Mouse (Mus musculus) limb, embryonic 15.5 days (tissue): ENCODE data around the gene Dusp2. TPM values are rescaled to one million over a fixed set of nuclear protein-coding genes. Genes with fewer than 3 reads are reported as not detected.

Experiments
- ATAC-seq: fragments of 200-750 bp; cut with Nextera tagmentation; 2 replicates; pipeline ENCODE4 v1.8.0; 2017; ENCODE audit warnings: low read depth, moderate TSS enrichment; ENCODE audit not compliant: insufficient number of reproducible peaks, low FRiP score, low TSS enrichment
- H3K27ac ChIP-seq: fragments of 300-500 bp; sonication (generic); 2 replicates; pipeline ENCODE4 v1.5.1; 2015; ENCODE audit warnings: moderate library complexity, mild to moderate bottlenecking, inconsistent platforms
- H3K27me3 ChIP-seq: fragments of 300-500 bp; sonication (generic); 2 replicates; pipeline ENCODE4 v1.6.1; 2015; ENCODE audit warnings: inconsistent platforms
- H3K36me3 ChIP-seq: fragments of 300-500 bp; sonication (generic); 2 replicates; pipeline ENCODE4 v1.6.1; 2015; ENCODE audit warnings: inconsistent platforms
- H3K4me1 ChIP-seq: fragments of 300-500 bp; sonication (generic); 2 replicates; pipeline ENCODE4 v1.6.1; 2015; ENCODE audit warnings: inconsistent platforms
- H3K4me2 ChIP-seq: fragments of 300-500 bp; sonication (generic); 2 replicates; pipeline ENCODE4 v1.6.1; 2015; ENCODE audit warnings: mild to moderate bottlenecking, inconsistent platforms
- H3K4me3 ChIP-seq: fragments of 300-500 bp; sonication (generic); 2 replicates; pipeline ENCODE4 v1.5.1; 2015; ENCODE audit warnings: mild to moderate bottlenecking, inconsistent platforms
- H3K9ac ChIP-seq: fragments of 300-500 bp; sonication (generic); 2 replicates; pipeline ENCODE4 v1.6.1; 2015; ENCODE audit warnings: inconsistent platforms
- H3K9me3 ChIP-seq: fragments of 300-500 bp; sonication (generic); 2 replicates; pipeline ENCODE4 v1.6.1; 2016; ENCODE audit warnings: inconsistent platforms
- WGBS: fragments of 180-500 bp; shearing (Covaris S2); methylation state at CpG from one replicate; pipeline ENCODE4 v1.1.7; 2015; 5-methylcytosine and 5-hydroxymethylcytosine counted together
- polyA plus RNA-seq: library from polyadenylated mRNA; unstranded; fragments of >200 nt; fragmentation: Nextera tagmentation; extraction: Ambion mirVana; gene quantifications from 2 replicates; pipeline ENCODE4 v1.2.1, GENCODE M21; 2015

The Dusp2 gene
- polyA plus RNA-seq, 1 experiment from 2014 or later, result 7.4 TPM

DNA sequence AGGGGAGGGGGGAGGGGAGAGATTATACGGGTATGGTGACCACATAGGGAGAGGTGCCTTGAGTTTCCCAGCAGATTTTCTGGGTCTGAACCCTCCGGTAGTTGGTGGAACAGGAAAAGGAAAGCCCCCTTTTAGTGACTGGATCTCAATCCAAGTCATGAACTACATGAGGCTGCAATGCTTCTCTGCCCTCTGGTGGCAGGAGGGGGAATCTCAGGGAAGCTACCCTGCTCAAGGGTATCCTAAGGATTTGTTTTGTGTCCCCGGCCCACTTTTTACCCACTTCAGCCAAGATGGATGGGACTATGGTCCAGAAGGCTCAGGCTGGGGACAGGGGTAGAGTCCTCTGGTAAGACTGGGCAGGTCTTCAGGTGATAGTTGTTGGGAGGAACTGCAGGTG lies 5.2 kb downstream of the Dusp2 start:
- 6% methylated on average over 3 of the region's 3 CpGs for WGBS
- ATAC-seq, result no peak
- no peak overlapping the region for H3K27ac ChIP-seq
- peaks cover 5% of the 10 kb centered on the region for H3K4me1 ChIP-seq
- H3K27me3 ChIP-seq, result peaks cover 19% of the 10 kb centered on the region
- no peaks in the 10 kb centered on the region for H3K9me3 ChIP-seq
- H3K36me3 ChIP-seq, result no peaks in the 10 kb centered on the region
- H3K4me2 ChIP-seq, result no peak overlapping the region
- H3K4me3 ChIP-seq, result no peak overlapping the region
- H3K9ac ChIP-seq, result no peak overlapping the region

DNA sequence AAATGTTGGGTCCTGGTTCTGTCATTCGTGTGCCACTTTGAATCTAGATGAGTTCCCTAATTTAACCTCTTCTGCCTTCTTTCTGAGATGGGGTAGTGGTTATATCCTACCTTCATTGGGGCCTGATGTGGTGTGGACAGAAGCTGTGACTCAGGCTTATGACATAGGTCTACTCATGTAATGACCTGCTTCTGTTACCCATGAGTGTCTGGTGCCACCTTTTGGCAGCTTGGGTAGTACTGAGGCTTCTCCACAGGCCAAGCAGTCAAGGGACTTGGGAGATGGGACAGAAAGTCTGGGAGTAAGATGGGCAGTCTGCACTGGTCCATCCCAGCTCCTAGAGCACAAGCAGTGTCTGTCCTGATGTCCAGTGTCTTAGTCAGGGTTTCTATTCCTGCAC lies 10.4 kb downstream of the Dusp2 start:
- Histone ChIP-seq H3K9ac (no peak overlapping the region), H3K4me3 (no peak overlapping the region), H3K27me3 (0 out of 2 replicates have a peak, but pooled peaks cover 3% of the 10 kb centered on the region), H3K9me3 (no peaks in the 10 kb centered on the region), H3K4me2 (no peak overlapping the region), H3K27ac (no peak overlapping the region), H3K36me3 (no peaks in the 10 kb centered on the region), H3K4me1 (no peaks in the 10 kb centered on the region)
- ATAC-seq, result no peak
- 53% methylated on average over 1 of the region's 1 CpGs for WGBS

DNA sequence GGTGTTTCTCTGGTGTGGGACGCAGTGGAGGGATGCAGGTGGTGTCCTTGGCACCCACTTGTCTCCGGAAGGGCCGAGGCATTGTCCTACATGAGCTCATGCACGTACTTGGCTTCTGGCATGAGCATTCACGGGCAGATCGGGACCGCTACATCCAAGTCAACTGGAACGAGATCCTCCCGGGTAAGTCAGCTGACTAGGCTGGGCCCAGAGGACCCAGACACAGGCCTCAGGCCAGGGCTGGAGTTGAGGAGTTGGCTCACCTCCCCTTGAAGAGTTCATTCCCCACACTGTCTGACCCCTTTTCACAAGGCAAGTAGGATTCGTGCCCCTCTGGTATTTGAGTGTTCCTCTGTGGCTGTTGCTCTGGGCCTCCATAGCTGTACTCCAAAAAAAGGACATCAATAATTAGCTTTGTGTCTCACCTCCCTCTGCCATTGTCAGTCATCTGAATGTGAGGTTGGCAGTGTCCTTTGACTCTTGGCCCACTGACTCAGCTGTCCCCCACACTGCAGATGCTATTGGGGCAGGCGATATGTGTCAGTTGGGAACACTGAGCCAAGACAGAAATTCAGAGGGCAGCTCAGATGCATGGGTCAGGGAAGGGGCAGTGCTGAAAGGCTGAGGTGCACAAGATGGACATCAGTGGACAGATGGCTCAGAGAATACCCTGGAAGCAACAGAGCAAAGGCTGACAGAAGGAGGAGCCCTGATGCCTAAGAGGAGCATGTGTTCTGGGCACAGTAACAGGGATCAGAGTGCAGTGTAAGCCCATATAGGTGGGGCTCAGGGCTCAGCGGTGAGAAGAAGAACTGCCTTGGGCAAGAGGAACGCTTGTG lies 11.4 kb downstream of the Dusp2 start:
- Histone ChIP-seq H3K4me3 (no peak overlapping the region), H3K4me2 (no peak overlapping the region), H3K27me3 (0 out of 2 replicates have a peak, but pooled peaks cover 3% of the 10 kb centered on the region), H3K27ac (no peak overlapping the region), H3K9me3 (no peaks in the 10 kb centered on the region), H3K36me3 (no peaks in the 10 kb centered on the region), H3K9ac (no peak overlapping the region), H3K4me1 (no peaks in the 10 kb centered on the region)
- ATAC-seq, result 0 out of 2 replicates have a peak, but pooled peaks have one; percentile 50
- 72% methylated on average over 13 of the region's 13 CpGs for WGBS

- no peak overlapping the region for H3K4me3 ChIP-seq
- no peak for ATAC-seq
- H3K36me3 ChIP-seq, result no peaks in the 10 kb centered on the region
- no peak overlapping the region for H3K9ac ChIP-seq
- whole genome bisulfite sequencing, result 86% methylated on average over 4 of the region's 4 CpGs
- H3K4me1 ChIP-seq, result no peaks in the 10 kb centered on the region
- no peaks in the 10 kb centered on the region for H3K9me3 ChIP-seq
- no peak overlapping the region for H3K27ac ChIP-seq
- H3K27me3 ChIP-seq, result peaks cover 20% of the 10 kb centered on the region
- H3K4me2 ChIP-seq, result no peak overlapping the region
Measured at GRCm38 (mm10) chr2:127353881-127354280, 17.9 kb downstream of the Dusp2 start.

DNA sequence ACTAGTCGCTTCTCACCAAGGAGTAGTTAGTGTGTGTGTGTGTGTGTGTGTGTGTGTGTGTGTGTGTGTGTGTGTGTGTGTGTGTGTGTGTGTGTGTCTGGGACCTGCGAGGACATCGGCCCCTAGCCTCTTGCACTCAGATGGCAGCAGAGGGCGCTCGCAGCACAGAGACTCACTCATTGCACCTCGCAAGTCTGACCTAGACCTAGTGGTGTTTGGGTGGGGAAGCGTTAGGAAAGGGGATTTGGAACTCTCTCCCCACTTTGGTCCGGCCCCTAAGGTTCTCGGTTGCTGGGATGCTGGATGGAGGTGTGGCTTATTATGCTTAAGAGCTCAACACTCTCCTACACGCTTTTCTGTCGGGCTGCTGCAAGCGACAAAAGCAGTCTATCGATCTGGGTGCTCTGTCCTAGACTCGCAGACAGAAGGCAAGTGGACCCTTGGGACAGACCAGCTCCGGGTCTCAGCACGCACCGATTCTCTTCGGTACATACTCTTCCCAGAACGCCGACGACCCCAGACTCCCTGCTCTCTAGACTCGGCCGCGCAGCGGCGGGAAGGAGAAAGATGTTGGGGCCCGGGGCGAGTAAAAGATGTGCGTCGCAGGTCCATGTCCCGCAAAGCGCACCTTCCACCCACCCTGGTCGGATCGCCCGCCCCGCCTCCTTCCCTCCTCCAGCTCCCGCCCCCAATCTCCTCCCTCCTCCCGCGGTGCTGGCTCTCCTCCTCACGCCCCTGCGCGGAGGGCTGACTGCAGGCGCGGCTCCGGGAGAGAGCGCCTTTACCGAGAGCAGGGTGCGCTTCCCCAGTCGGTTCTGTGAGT lies 26.7 kb downstream of the Dusp2 start, which contains the start of gene Adra2b:
TSS of gene Adra2b (plus strand) at position 750 of the 823 bp plus-strand sequence.
- under 1% methylated on average over 45 of the region's 49 CpGs for WGBS
- H3K9ac ChIP-seq, result no peak within 1 kb of the TSS
- peaks cover 16% of the 10 kb centered on the region for H3K4me1 ChIP-seq
- peak within 1 kb of the TSS; percentile 45 for H3K4me3 ChIP-seq
- H3K9me3 ChIP-seq, result no peaks in the 10 kb centered on the region
- peak within 1 kb of the TSS; percentile 89 for H3K4me2 ChIP-seq
- no peaks in the 10 kb centered on the region for H3K36me3 ChIP-seq
- no peak within 1 kb of the TSS for H3K27ac ChIP-seq
- peaks cover 72% of the 10 kb centered on the region for H3K27me3 ChIP-seq
- ATAC-seq, result peak; percentile 46; the same call in 1 of the 2 replicates

GRCm38 (mm10) chr2:127363282-127363652 lies 27.3 kb downstream of the Dusp2 start:
- Histone ChIP-seq H3K4me1 (peaks cover 16% of the 10 kb centered on the region), H3K9me3 (no peaks in the 10 kb centered on the region), H3K9ac (no peak overlapping the region), H3K27ac (no peak overlapping the region), H3K4me2 (peak overlapping the region; percentile 89), H3K27me3 (peaks cover 77% of the 10 kb centered on the region), H3K36me3 (no peaks in the 10 kb centered on the region), H3K4me3 (peak overlapping the region; percentile 45)
- ATAC-seq, result no peak
- 0% methylated on average over 28 of the region's 28 CpGs for WGBS

DNA sequence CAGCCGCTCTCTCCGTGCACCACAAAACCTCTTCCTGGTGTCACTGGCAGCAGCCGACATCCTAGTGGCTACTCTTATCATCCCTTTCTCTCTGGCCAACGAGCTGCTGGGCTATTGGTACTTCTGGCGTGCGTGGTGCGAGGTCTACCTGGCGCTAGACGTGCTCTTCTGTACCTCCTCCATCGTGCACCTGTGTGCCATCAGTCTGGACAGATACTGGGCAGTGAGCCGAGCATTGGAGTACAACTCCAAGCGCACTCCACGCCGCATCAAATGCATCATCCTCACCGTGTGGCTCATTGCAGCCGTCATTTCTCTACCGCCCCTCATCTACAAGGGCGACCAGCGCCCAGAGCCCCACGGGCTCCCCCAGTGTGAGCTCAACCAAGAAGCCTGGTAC lies 27.7 kb downstream of the Dusp2 start:
- peak overlapping the region; percentile 89 for H3K4me2 ChIP-seq
- 4% methylated on average over 20 of the region's 20 CpGs for WGBS
- no peak overlapping the region for H3K27ac ChIP-seq
- H3K27me3 ChIP-seq, result peaks cover 77% of the 10 kb centered on the region
- ATAC-seq, result no peak
- peak overlapping the region; percentile 45 for H3K4me3 ChIP-seq
- H3K9me3 ChIP-seq, result no peaks in the 10 kb centered on the region
- no peak overlapping the region for H3K9ac ChIP-seq
- peaks cover 16% of the 10 kb centered on the region for H3K4me1 ChIP-seq
- no peaks in the 10 kb centered on the region for H3K36me3 ChIP-seq

DNA sequence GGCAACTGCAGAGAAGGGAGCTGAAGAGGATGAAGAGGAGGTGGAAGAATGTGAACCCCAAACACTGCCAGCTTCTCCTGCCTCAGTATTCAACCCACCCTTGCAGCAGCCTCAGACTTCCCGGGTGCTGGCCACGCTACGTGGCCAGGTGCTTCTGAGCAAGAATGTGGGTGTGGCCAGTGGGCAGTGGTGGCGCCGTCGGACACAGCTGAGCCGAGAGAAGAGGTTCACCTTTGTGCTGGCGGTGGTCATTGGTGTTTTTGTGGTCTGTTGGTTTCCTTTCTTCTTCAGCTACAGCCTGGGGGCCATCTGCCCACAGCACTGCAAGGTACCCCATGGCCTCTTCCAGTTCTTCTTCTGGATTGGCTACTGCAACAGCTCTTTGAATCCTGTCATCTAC lies 28.5 kb downstream of the Dusp2 start:
- no peak for ATAC-seq
- Histone ChIP-seq H3K27ac (no peak overlapping the region), H3K4me1 (peaks cover 16% of the 10 kb centered on the region), H3K9me3 (no peaks in the 10 kb centered on the region), H3K27me3 (peaks cover 77% of the 10 kb centered on the region), H3K4me2 (no peak overlapping the region), H3K9ac (no peak overlapping the region), H3K4me3 (0 out of 2 replicates have a peak overlapping the region, but pooled peaks have one; percentile 45), H3K36me3 (no peaks in the 10 kb centered on the region)
- 13% methylated on average over 8 of the region's 8 CpGs for WGBS

DNA sequence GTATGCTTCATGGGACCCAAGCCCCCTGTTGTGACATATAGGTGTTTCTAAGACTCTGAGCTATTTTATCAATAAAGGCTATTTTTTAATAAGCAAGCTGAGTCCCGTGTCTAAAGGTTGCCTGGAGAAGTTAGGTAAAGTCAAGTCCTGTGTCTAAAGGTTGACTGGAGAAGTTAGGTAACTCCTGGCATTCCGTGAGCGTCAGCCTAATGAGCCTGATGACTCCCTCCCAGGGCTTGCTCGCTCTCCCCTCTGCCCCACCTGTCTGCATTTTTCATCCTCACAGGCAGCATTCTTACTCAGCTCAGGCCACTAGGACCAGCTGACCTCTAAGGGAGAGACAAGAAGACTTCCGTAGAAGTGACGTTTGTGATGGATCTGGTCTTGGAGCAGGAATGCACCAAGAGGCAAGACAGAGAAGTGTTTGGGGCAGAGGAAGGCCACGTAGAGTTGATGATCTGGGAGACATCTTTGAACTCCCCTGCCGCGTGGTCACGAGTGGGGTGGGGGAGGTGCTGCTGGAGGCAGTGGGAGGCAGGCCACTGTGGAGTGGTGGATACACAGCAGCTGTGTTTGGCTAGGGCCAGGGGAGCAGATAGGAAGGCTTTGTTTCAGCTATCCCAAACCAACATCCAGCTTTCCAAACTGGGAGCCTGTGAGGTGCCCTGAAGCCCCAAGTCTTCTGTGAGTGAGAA lies 31.3 kb downstream of the Dusp2 start:
- WGBS, result 53% methylated on average over 10 of the region's 10 CpGs
- no peak for ATAC-seq
- Histone ChIP-seq H3K4me3 (no peak overlapping the region), H3K4me2 (no peak overlapping the region), H3K27ac (no peak overlapping the region), H3K27me3 (peaks cover 57% of the 10 kb centered on the region), H3K9me3 (no peaks in the 10 kb centered on the region), H3K4me1 (peaks cover 16% of the 10 kb centered on the region), H3K9ac (no peak overlapping the region), H3K36me3 (no peaks in the 10 kb centered on the region)

DNA sequence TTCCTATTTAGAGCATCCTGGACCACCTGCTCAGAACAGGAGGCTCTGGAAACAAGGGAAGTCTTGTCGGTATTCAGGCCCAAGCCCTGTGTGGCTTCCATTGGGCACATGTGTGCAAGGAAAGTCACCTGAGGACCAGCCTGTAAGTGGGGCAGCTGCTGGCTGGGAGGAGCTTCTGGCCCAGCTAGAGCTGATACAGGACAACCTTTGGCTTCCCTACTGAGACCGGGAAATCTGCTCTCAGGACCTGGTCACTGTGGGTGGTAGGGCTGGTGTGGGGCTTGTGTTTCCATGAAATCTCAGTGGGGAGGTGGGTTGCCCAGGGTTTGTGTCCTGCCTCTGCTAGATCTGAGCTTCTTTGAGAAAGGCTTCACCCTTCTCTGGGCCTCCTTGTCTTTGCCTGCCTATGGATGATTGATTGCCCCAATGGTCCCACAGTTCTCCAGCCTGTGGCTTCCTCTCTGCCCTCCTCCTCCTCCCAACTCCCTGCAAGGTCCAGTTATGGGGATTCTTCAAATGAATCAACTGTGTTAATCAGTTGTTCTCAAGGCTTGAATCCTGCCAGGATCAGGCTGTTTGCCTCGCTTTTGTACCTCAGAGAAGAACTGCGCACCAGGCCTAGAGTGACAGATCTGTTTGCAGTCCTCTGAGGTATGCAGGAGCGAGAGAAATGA lies 33.9 kb downstream of the Dusp2 start:
- WGBS, result 61% methylated on average over 5 of the region's 5 CpGs
- Histone ChIP-seq H3K27ac (no peak overlapping the region), H3K4me1 (no peaks in the 10 kb centered on the region), H3K4me2 (no peak overlapping the region), H3K4me3 (no peak overlapping the region), H3K9ac (no peak overlapping the region), H3K36me3 (no peaks in the 10 kb centered on the region), H3K27me3 (peaks cover 38% of the 10 kb centered on the region), H3K9me3 (no peaks in the 10 kb centered on the region)
- ATAC-seq, result no peak
